Mouse (Mus musculus): ENCODE results near the gene Ccn1. TPM values are rescaled to one million over a fixed set of nuclear protein-coding genes. Genes with fewer than 3 reads are reported as not detected.

Ccn1 gene
- total RNA-seq, 2 experiments from 2014 or later, result 27.6 to 37.1 TPM

DNA sequence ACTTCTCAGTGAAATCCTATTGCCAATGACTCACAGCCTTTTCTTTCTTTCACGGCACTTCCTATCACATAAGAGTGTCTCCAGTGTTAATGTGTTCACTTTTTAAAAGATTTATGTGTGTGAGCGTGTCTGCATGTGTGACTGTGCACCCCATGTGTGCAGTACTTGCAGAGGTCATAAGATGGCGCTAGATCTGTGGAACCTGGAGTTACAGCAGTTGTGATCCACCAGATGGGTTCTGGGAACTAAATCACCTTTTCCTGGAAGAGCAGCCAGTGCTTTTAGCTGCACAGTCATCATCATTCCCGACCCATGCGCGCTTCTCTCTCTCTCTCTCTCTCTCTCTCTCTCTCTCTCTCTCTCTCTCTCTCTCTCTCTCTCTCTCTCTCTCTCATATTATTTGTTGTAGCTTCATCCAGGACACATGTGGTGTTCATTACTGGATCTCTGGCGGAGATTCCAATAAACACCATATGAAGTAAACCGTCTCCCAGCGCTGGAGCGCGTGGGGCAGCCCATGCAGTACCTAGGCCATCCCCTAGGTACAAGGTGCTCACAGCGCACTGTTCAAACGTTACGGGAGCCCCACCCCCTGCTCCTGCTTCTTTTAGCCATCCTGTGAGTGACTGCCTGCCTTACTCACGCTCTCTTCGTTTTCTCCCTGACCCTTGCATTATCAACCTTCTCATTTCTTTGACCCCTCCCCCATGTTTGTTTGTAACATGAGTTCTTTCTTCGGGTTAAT lies 30.0 kb downstream of the Ccn1 start:
- DNase-seq, result no peak

DNA sequence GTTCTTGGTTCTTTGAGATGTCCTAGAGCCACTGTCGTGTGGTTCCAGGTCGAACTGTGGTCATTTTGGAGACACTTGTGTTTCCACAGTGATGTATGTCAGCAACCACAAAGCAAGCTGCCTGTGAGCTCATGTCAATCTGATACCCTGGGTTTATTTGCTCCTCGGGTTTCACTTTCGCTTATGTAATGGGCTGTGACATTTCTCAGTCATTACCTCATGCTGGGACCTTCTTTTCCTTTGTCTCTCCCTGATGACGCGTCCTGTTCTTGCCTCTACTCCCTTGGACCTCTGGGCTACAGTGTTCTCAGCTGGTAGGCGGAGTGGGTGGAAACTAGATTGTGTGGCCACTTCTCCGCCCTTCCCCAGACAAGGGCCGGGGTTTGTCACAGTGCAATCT lies 31.5 kb downstream of the Ccn1 start:
- DNase-seq, result no peak

DNA sequence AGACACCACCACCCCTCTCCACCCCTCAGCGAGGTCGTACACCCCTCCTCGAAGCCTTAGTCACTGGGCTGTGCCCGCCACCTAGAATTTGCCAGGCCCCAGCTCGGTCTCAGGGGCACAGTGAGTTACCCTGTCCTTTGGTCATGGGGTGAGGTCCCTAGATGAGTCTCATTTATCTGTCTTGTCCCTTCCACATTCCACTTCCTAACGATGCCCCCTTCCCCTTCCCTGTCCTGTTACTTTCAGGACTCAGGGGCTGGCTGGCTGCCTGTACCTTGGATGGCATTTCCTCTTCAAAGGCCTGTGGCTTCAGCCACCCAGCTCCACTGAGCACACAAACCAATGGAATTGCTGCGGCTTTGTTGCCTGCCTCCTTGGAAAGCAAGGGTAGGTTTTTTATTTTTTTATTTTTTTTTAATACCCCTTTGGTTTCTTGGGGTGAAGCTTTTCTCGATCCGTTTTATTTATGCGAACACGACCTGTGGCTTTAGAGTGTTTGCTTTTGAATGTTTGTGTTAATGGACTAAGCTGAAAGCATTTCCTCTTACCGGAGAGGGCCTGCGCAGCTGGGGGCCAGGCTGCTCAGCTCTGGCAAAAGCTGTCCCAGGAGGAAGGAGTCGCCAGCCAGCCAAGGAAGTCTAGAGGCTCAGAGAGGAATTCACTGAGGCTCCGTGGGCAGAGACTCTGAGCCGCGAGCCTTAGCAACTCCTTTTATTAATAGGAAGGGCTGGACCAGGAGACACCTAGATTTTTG lies 35.2 kb downstream of the Ccn1 start:
- peak; percentile 39 for DNase-seq

DNA sequence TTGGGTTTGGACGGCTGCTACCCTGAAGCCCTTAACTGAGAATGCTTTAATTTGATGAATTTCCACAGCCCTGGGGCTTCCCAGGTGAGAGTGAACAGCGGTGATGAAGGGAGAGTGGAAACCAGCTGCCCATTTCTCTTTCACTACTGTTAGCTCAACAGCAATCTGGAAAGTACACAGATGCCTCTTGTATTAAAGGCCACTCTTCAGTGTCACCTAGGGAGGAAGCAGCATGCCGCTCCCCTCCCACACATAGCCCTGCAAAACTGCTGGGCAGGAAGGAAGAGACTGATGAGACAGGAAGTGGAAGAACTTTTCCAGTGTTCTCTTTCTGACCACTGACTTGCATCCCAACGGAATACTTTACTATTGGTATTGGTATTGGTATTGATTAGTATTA lies 36.5 kb downstream of the Ccn1 start:
- no peak for DNase-seq

DNA sequence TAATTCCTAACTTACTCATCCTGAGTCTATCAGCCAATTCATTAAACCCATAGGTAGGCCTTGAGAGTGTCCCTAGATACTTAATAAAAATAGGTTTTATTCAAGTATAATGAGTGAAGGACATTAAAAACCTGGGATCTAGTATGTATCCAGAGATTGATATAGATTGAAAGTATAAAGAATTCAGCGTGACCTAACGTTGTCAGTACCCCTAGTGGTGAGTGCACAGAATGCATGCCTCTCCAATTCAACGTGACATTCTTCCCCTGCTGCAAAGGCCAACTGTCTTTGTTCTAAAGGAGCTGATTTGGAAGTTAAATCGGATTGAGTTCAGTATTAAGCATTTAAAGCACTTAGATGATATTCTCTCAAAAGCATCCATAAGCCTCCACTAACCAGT lies 37.1 kb downstream of the Ccn1 start:
- no peak for DNase-seq

DNA sequence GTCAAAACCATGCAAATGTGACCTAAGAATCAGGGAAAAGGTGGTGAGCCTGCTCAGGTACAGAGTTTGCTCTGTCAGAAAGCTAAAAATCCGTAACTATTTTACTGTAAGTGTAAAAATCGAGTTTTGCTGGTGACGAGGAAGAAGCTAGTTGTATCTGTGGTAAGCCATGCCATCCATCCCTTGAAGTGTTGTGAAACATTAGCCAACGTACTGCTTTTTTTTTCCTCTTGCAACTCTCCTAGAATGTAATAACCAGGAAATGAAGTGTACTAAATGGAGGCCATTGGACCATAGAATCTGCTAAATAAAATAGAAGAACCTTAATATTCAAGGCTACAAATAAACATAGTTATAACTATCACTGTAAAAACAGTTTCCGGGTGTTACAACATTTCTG lies 41.5 kb downstream of the Ccn1 start:
- DNase-seq, result no peak

DNA sequence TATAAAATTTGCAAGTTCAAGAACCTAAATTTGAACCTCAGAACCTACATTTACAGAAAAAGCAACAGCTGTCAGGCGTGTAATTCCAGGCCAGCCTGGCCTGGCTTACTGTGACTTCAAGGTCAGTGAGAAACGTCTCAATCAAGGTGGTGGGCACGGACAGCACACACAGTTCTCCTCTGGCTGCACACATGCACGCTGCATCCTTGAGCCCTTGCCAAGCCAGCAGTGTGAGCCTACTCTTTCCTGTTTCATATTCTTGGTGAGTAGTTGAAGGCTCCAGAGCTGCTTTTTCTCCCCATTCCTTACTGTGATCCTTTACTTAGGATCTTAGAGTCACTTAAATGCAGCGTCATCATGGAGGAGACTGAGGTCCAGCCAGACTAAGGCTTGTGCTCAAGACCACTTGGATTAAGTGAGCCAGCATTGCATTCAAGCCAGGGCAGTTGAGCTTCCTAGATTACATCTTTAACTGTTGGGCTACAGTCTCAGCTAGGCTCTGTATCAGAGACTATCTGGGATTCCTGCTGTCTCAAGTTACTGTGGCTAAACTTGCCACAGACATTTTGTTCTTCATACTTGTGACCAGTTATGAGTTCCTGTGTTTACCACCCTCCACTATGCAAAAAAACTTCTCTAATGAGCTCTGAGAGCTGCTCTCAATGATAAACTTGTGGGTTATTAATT lies 44.2 kb downstream of the Ccn1 start:
- DNase-seq, result no peak

DNA sequence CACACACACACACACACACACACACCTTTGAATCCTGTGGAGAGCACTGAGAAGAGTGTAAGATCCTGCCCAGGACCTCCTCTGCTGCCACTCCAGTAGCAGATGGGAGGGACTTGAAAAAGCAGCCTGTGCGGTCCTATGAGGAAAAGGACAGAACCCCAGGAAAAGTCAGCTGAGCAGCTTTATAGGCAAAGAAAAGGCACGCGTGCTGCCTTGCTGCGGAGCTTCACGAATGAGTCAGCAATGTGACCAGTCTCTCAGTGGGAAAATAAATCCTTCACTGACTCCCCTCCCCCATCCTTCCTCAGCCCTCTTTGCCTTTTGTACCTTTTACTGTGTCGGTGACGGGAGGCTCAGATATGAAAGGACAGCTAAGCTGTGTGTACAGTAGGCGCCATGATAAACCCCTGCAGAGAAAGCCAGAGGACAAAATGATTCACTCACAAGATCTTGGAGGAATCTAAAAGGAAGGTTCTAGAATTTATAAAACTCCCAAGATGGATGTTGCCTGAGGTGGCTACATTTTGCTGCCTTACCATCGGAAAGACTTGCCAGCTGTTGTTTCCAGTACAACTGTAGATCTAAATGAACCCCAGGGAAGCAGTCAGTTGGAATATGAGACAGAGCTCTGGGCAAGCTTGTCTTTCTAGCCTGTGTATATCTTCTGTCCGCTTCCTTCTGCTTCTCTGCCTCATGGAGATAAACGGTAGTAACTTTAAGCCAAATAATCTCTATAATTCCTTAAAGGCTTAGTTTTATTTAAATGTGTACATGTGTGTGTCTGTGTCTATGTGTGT lies 47.2 kb downstream of the Ccn1 start:
- DNase-seq, result no peak

DNA sequence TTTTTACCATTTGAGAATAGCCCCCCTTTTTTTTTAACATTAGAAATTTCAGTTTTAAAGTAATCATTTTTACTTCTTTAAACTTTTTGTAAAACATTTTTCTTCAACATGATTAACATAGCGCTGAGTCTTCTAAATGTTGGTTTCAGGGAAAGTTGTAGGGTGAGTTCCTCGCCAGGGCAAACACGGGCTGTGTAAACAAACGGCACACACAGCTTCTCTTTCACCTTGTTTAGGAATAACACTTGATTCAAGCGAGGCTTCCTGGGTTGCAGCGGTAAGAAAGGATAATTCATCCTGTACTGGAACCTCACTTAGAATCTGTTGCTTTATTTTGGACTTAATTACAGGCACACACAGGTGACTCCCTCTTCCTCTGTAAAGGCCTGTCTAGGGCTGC lies 48.4 kb downstream of the Ccn1 start:
- no peak for DNase-seq

DNA sequence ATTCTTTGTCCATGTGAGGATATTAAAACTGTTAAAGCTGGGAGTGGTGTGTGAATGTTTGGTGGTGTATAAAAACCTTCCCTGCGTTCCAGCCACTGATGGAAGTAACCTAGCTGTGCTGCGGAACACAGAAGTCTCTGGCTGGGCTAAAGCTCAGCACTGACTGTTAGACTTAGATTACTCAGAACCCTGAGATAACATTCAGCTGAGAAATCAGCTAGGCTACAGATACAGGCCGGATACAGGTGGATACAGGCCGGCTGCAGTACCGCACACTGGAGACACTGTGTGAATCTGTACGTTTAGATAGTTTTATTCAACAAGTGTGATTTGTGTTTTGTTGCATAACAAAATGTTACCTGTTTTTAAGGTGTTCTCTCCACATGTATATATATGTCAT lies 49.0 kb downstream of the Ccn1 start:
- no peak for DNase-seq

DNA sequence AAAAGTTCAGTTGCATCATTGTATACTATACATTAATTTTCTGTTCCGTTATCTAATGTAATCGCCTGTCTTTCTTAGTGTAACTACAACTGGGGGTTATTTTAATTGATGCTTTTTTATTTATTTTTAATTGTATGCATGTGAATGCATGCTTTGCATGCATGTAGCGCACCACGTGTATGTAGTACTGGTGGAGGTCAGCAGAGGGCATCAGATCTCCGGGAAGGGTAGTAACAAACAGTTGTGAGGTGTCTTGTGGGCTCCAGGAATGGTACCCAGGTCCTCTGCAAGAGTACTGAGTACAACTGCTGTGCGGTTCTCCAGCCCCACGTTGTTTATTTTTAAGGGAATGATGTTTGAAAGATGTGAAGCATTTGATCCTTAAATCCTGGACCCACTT lies 50.7 kb downstream of the Ccn1 start:
- no peak for DNase-seq

Other genes starting within 250 kb of the Ccn1 start
- gene Znhit6, start 73.8 kb downstream of the Ccn1 start, total RNA-seq (2021), result 10 to 100 TPM; 13.2 to 13.3 TPM
- gene Ddah1, start 108.7 kb upstream of the Ccn1 start, total RNA-seq (2021), result 10 to 100 TPM; 13.6 to 15.0 TPM

Measured in gastrocnemius, postnatal 10 days (tissue).